Mouse (Mus musculus) activated CD4-positive, CD25-positive, alpha-beta regulatory T cell, adult 4 months (primary cell): ENCODE measurements around the gene Tmem176a. TPM values are rescaled to one million over a fixed set of nuclear protein-coding genes. Genes with fewer than 3 reads are reported as not detected.
"Not testable (repeated sequence)": the region's sequence is repeated elsewhere in the genome, so short reads cannot be mapped to it uniquely, and the experiment has no call there.

Source experiments
- ATAC-seq: one replicate; pipeline ENCODE4 v1.8.0; 2017
- polyA plus RNA-seq, 2 experiments: library from polyadenylated mRNA; unstranded; fragments of 100-300 nt; shearing (Covaris generic); gene quantifications; one replicate each; pipeline ENCODE4 v1.2.1; 2017

Gene Tmem176a
- polyA plus RNA-seq, 2 experiments from 2014 or later = 14.5 to 16.2 TPM

- no peak for ATAC-seq
These were observed 1.6 kb downstream of the Tmem176a start for GRCm38 (mm10) chr6:48842111-48842842.

DNA sequence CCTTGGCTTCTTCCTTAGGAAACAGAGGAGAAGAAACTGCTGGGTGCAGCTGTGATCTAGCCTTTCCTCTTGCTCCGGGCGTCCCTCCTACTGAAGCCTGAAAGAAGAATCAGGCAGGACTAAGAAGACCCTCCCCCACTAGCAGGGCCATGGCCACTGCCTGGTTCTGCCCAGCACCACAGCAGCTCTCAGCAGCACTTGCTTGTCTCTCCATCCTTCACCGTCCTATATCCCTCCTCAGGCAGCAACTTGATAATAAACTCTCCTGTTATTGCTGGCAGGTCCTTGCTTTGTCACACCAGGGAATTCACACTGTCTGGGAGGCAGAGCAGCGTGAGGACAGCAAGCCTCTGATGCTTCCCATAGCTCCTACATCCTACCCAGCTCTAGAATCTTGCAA lies 4.4 kb downstream of the Tmem176a start:
- ATAC-seq = no peak

GRCm38 (mm10) chr6:48851820-48852491 lies 11.2 kb downstream of the Tmem176a start:
- no peak for ATAC-seq

DNA sequence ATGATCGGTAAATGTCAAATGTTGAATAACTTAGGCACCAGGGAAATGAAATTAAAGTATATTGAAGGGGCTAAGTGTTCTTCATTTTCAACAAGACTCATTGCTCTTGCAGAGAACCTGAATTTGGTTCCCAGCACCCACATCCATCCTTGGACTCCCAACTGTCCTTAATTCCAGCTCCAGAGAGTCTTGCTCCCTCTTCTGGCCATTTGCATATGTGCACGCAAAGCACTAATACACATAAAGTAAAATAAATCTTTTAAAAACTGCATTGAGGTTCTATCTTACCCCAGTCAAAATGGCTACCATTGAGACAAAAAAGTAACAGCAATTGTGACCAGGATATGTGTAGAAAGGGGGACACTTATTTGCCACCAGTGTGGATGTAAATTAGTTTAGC lies 13.4 kb downstream of the Tmem176a start:
- no peak for ATAC-seq

GRCm38 (mm10) chr6:48857613-48858302 lies 17.0 kb downstream of the Tmem176a start:
- ATAC-seq = no peak

GRCm38 (mm10) chr6:48860130-48860815 lies 19.6 kb downstream of the Tmem176a start:
- ATAC-seq = no peak

DNA sequence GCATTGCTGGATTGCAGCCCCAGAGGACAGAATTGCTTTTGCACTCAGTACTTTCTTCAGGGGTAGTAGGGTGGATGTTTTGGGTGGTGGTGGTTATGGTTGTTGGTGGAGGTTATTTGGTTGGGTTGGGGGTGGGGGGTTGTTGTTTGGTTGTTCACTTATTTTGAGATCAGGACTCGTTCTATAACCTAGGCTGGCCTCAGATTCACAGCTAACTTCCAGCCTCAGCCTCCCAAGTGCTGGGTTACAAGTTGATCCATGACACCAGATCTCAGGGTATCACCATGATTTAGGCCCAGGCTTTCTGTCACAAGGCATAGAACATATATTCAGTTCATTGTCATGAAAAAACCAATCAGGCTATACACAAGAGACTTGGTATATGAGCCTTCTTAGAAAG lies 20.1 kb downstream of the Tmem176a start:
- no peak for ATAC-seq

- ATAC-seq = no peak
These were observed 21.0 kb downstream of the Tmem176a start for GRCm38 (mm10) chr6:48861616-48862280.

DNA sequence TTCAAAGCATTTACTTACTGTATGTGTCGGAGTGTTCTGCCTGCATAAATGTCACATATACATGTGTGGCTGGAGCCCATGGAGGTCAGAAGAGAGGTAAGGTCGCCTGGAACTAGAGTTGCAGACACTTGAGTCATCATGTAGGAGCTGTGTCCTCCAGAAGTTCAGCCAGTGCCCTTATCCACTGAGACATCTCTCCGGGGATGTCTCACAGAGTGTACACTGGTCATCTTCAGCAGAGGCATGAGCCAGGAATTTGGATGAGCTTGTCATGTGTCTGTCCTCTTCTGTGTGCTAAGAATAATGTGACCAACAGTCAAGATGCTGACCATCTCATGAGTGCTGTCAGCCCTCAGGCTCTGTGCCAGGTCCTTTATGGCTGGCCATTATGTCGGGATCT lies 22.1 kb downstream of the Tmem176a start:
- no peak for ATAC-seq

DNA sequence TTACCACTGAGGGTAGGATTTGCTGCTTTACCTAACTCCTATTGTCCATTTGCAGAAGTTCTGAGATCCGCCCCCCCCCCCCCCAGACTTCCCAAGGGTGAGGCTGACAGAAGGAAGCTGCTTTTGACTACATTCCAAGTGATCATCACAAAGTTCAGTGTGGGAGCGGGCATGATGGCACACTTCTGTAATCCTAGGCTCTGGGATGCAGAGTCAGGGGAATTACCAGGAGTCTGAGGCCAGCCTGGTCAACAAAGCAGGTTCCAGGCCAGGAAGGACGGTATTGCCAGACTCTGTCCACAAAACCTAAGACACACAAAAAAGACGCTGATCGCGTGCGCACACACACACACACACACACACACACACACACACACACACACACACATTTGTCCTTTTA lies 22.8 kb downstream of the Tmem176a start:
- ATAC-seq = no peak

DNA sequence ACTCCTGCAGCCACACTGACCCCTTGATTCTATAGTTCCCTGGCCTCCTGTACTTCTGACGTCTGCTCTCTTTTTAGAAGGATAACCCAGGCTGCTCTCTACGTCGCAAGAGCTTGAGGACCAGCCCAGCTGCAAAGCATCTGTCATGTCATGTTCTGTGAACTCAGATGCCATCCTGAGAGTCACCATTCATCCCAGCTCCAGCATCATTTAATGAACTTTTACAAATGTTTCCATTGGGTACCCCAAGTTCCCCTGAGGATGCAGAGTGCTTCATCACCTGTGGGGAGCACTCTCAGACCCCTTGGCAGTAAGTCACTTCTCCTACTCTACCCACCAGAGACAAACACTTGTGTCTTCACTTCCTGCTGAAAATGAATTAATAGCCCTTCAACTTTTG lies 23.5 kb downstream of the Tmem176a start:
- ATAC-seq = no peak

DNA sequence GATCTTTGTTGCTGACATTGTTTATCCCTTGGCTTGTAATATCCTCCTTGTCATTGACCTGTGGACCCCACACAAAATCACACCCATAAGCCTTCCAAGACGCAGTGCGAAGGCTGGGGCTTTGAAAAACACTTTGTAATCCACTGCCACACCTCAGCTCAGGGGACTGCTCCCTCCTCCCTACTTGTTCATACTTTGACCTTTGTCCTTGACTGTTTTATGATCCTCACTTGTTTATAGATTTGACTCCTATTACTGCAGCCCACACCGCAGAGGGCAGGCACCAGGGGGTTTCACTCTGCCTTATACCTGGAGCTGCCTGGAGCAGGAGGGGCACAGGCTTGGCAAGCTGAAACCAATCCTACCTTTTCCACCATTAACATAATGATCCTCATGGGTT lies 24.0 kb downstream of the Tmem176a start:
- ATAC-seq = no peak

- no peak for ATAC-seq
These were observed 24.5 kb downstream of the Tmem176a start for GRCm38 (mm10) chr6:48865152-48865745.

- ATAC-seq = not testable (repeated sequence)
These were observed 25.7 kb downstream of the Tmem176a start for GRCm38 (mm10) chr6:48866355-48866950.

- no peak for ATAC-seq
These were observed 26.4 kb downstream of the Tmem176a start for GRCm38 (mm10) chr6:48867158-48867557.

DNA sequence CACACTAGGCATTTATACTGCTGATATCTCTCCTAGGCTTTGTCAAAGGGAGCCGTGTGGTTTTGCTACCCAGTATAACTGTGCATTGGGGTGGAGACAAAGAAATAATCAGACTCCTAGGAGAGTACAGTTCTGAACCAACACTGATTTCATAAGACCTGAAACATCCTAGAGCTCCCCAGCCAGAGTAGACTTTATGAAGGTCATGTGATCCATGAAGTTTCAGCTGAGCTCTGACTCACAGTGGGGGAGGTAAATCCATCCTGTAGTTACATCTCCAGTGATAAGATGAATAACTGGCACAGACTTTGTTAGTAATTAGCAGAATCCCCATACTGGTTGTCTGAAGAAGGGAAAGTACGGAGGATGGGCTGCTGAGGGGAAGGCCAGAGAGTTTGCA lies 29.1 kb downstream of the Tmem176a start:
- ATAC-seq = no peak

DNA sequence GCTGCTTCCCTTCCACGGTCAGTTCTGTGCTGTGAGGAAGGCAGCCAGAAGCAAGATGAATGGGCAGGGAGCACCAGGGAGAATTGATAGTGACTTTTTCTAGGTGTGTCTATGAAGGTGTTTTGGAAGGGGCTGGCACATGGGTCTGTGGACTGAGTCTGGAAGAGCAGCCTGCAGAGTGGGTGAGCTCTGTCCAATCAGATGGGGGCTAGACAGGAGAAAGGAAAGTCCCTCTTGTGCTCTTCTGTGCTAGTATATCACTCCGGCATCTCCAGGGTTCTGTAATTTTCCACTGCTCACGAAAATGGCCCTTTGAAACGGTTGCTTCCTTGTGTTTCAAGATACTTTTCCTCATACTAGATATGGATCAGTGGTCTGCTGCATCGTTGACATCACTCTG lies 31.9 kb downstream of the Tmem176a start, which contains the start of gene Aoc1:
Aoc1 (plus strand) TSS at position 301 of the 400 bp plus-strand sequence.
- no peak for ATAC-seq

DNA sequence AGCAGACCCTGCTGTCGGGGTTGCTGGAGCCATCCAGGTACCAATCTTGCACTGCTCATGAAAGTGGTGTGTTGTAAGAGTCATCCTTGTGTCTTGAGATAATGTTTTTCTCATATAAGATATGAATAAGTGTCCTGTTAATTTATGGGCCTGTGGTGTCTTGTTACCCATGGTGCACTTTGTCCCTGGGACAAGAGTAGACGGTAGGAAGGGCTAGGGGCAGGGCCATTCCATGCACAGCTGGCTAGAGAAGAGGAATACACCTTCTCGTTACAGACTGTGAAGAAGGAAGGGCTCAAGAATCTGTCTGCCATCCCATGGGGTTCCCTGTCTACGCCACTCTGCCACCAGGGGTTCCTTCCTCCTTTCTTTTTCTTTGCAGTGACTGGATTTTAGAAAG lies 33.9 kb downstream of the Tmem176a start:
- no peak for ATAC-seq

- ATAC-seq = no peak
These were observed 34.8 kb downstream of the Tmem176a start for GRCm38 (mm10) chr6:48875515-48875914.

DNA sequence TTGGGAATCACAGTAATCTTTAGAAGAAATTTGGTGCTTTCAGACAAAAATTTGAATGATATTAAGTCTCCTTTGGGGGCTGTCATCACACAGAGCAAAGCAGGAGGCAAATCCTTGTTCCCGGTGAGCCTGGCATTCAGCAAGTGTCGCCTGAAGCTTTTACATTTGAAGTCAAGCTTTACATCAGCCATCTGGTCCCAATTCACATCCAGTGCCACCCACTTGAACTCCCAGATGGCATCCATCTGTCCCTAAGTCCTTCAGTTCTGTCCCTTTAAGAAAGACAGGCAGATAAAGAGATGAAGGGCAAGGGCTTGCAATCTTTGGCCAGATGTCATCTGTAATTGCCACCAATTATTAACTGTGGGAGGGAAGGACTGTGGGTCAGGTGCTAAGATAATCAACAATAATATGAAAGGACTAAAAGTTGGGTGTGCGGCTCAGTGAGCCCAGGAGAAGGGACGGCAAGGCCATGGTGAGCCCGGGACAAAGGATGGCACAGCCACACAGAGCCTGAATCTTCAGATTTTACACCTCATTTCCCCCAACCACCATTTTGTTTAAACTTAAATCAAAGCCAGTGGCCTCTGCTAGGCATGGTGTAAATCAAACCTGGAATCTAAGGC lies 35.9 kb downstream of the Tmem176a start:
- no peak for ATAC-seq

DNA sequence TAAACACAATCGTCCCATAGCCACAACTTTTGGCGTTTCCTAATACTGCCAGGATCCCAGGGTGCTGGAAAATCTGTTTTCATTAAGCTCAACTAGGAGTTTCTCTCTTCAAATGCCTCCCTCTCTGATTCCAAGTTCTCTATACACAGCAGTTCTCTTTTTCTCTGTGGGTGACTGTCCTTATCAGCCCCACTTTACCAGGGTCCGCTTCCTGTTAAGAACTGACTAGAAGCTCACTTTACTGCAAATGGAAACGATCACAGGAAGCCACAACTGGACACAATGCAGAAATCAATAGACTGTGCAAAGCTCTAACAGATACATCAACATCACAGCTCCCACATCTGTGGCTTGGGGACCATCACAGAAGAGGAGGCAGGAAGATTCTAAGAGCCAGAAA lies 53.5 kb downstream of the Tmem176a start:
- no peak for ATAC-seq
